Mouse (Mus musculus): Measurements from ENCODE around the gene Ptdss2. TPM values are rescaled to one million over a fixed set of nuclear protein-coding genes. Genes with fewer than 3 reads are reported as not detected.

Ptdss2 gene
- total and polyA plus RNA-seq, 2 experiments from 2014 or later = 24.9 to 78.3 TPM

- H3K4me1 ChIP-seq (ENCODE audit: insufficient read depth) = no peaks in the 10 kb centered on the region
- no peaks in the 10 kb centered on the region for H3K36me3 ChIP-seq (ENCODE audit: insufficient read depth)
- 2% methylated on average over 56 of the region's 56 CpGs for WGBS
- H3K4me3 ChIP-seq (ENCODE audit: low read depth, low read length) = peak within 1 kb of the TSS; percentile 41
- DNase-seq (peak; percentile 62), ATAC-seq (peak; percentile 88)
- no peaks in the 10 kb centered on the region for H3K9me3 ChIP-seq (ENCODE audit: low read length)
- H3K9ac ChIP-seq = peak within 1 kb of the TSS; percentile 41
- H3K27me3 ChIP-seq (ENCODE audit: insufficient read depth, low read length) = peaks cover 17% of the 10 kb centered on the region; the same call in 1 of the 2 replicates
- TF ChIP-seq CTCF (IDR thresholded peaks at IDR 0.05; ENCODE audit: low read depth) = no peak
- H3K27ac ChIP-seq (ENCODE audit: low read depth, low read length) = no peak within 1 kb of the TSS
- peak within 1 kb of the TSS; percentile 73 for H3K4me2 ChIP-seq (ENCODE audit: low read depth)
Measured at GRCm38 (mm10) chr7:141099911-141100691, 22.1 kb upstream of the Ptdss2 start, which contains the start of gene Sigirr. TSS of gene Sigirr (minus strand) at chr7:141100572.

- no peak for DNase-seq
- Histone ChIP-seq H3K4me3 (ENCODE audit: low read depth, low read length) (no peak overlapping the region), H3K27ac (ENCODE audit: low read depth, low read length) (no peak overlapping the region), H3K4me1 (ENCODE audit: insufficient read depth) (no peaks in the 10 kb centered on the region), H3K27me3 (ENCODE audit: insufficient read depth, low read length) (peaks cover 15% of the 10 kb centered on the region; the same call in 1 of the 2 replicates), H3K9ac (no peak overlapping the region), H3K4me2 (ENCODE audit: low read depth) (no peak overlapping the region), H3K36me3 (ENCODE audit: insufficient read depth) (no peaks in the 10 kb centered on the region), H3K9me3 (ENCODE audit: low read length) (no peaks in the 10 kb centered on the region)
- WGBS = 77% methylated on average over 3 of the region's 3 CpGs
- ATAC-seq = no peak
- no peak for TF ChIP-seq CTCF (IDR thresholded peaks at IDR 0.05; ENCODE audit: low read depth)
Measured at GRCm38 (mm10) chr7:141103161-141103560, 19.0 kb upstream of the Ptdss2 start.

DNA sequence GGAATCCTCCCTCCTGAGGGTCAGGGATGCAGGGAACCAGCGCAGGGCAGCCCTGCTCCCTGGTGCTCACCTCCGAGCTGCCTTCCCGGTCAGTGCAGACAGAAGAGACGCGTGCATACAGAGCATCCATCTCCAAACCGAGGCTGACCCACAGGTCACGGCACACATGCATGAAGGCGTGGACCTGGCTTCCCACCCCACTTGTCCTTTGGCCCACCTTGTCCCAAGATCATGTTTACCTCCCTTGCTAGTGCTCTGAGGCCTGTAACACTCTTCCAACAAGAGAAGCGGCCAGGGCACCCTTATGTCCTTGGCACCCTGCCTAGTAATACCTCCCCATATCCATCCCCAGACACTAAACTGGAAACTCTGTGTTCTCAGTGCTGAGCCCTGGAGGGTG is 6.3 kb upstream of the Ptdss2 start:
- ATAC-seq (no peak), DNase-seq (no peak)

DNA sequence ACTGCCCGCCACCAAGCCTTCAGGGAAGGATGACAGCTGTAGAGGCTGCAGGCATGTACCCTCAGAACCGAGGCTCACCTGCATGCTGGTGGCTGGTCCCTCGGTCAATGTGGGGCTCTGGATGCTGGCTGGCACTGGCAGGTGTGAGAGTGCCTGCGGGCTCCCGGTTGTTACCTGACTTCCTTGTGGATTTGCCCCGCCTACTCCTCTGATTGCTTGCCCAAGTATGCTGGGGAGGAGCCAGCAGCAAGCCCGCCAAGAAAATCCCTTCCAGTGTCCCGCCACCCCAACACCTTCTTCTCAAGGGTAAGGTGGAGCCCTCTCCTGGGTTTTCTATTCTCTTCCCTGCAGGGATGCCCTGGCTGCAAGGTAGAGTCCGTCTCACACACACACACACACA is 4.5 kb upstream of the Ptdss2 start, which contains the start of gene Ano9:
Gene Ano9, minus strand, starts transcription at position 171 of the 400 bp plus-strand sequence.
- Histone ChIP-seq H3K36me3 (ENCODE audit: insufficient read depth) (no peaks in the 10 kb centered on the region), H3K9ac (no peak within 1 kb of the TSS), H3K4me1 (ENCODE audit: insufficient read depth) (no peaks in the 10 kb centered on the region), H3K4me2 (ENCODE audit: low read depth) (no peak within 1 kb of the TSS), H3K27ac (ENCODE audit: low read depth, low read length) (no peak within 1 kb of the TSS), H3K9me3 (ENCODE audit: low read length) (no peaks in the 10 kb centered on the region), H3K4me3 (ENCODE audit: low read depth, low read length) (no peak within 1 kb of the TSS), H3K27me3 (ENCODE audit: insufficient read depth, low read length) (no peaks in the 10 kb centered on the region)
- ATAC-seq = no peak
- no peak for DNase-seq
- TF ChIP-seq CTCF (IDR thresholded peaks at IDR 0.05; ENCODE audit: low read depth) = no peak
- 11% methylated on average over 9 of the region's 9 CpGs for WGBS

More for the DNA sequence above, 6.3 kb upstream of the Ptdss2 start:
- Histone ChIP-seq H3K27me3 (ENCODE audit: insufficient read depth, low read length) (no peaks in the 10 kb centered on the region), H3K4me3 (ENCODE audit: low read depth, low read length) (no peak overlapping the region), H3K4me2 (ENCODE audit: low read depth) (no peak overlapping the region), H3K4me1 (ENCODE audit: insufficient read depth) (no peaks in the 10 kb centered on the region), H3K36me3 (ENCODE audit: insufficient read depth) (no peaks in the 10 kb centered on the region), H3K9me3 (ENCODE audit: low read length) (no peaks in the 10 kb centered on the region), H3K27ac (ENCODE audit: low read depth, low read length) (no peak overlapping the region), H3K9ac (no peak overlapping the region)
- TF ChIP-seq CTCF (IDR thresholded peaks at IDR 0.05; ENCODE audit: low read depth) = no peak
- 90% methylated on average over 9 of the region's 9 CpGs for WGBS

DNA sequence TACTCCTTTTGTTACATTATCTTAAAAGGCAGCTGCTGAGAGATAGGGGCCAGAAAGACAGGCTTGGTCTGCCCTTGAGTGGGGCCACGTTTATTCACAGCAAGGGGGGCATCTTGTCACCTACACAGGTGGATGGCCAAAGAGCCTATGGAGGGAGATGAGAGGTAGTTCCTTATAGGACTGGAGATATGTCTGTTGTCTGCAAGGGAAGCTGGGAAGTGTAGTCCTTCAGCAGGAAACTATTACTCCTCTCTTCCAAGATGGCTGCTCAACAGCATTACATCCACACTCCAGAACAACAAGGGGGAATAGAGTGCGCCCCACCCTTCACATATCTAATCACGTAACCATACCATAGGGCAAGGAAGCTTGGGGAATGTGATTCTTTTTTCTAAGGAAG is 2.7 kb upstream of the Ptdss2 start:
- whole genome bisulfite sequencing = 76% methylated on average over 3 of the region's 3 CpGs
- Histone ChIP-seq H3K36me3 (ENCODE audit: insufficient read depth) (no peaks in the 10 kb centered on the region), H3K4me1 (ENCODE audit: insufficient read depth) (no peaks in the 10 kb centered on the region), H3K27me3 (ENCODE audit: insufficient read depth, low read length) (no peaks in the 10 kb centered on the region), H3K4me3 (ENCODE audit: low read depth, low read length) (no peak overlapping the region), H3K9ac (no peak overlapping the region), H3K27ac (ENCODE audit: low read depth, low read length) (no peak overlapping the region), H3K9me3 (ENCODE audit: low read length) (no peaks in the 10 kb centered on the region), H3K4me2 (ENCODE audit: low read depth) (no peak overlapping the region)
- no peak for TF ChIP-seq CTCF (IDR thresholded peaks at IDR 0.05; ENCODE audit: low read depth)
- ATAC-seq (no peak), DNase-seq (no peak)

GRCm38 (mm10) chr7:141120605-141121004 is 1.6 kb upstream of the Ptdss2 start:
- Histone ChIP-seq H3K4me2 (ENCODE audit: low read depth) (no peak overlapping the region), H3K4me1 (ENCODE audit: insufficient read depth) (no peaks in the 10 kb centered on the region), H3K27me3 (ENCODE audit: insufficient read depth, low read length) (no peaks in the 10 kb centered on the region), H3K4me3 (ENCODE audit: low read depth, low read length) (no peak overlapping the region), H3K36me3 (ENCODE audit: insufficient read depth) (no peaks in the 10 kb centered on the region), H3K9me3 (ENCODE audit: low read length) (no peaks in the 10 kb centered on the region), H3K27ac (ENCODE audit: low read depth, low read length) (no peak overlapping the region), H3K9ac (no peak overlapping the region)
- TF ChIP-seq CTCF (IDR thresholded peaks at IDR 0.05; ENCODE audit: low read depth) = no peak
- ATAC-seq (no peak), DNase-seq (no peak)
- WGBS = 89% methylated on average over 3 of the region's 3 CpGs

- Histone ChIP-seq H3K9me3 (ENCODE audit: low read length) (no peaks in the 10 kb centered on the region), H3K4me2 (ENCODE audit: low read depth) (no peak overlapping the region), H3K4me3 (ENCODE audit: low read depth, low read length) (no peak overlapping the region), H3K36me3 (ENCODE audit: insufficient read depth) (no peaks in the 10 kb centered on the region), H3K27me3 (ENCODE audit: insufficient read depth, low read length) (no peaks in the 10 kb centered on the region), H3K4me1 (ENCODE audit: insufficient read depth) (no peaks in the 10 kb centered on the region), H3K9ac (no peak overlapping the region), H3K27ac (ENCODE audit: low read depth, low read length) (no peak overlapping the region)
- no peak for TF ChIP-seq CTCF (IDR thresholded peaks at IDR 0.05; ENCODE audit: low read depth)
- 77% methylated on average over 5 of the region's 5 CpGs for WGBS
- DNase-seq = no peak
- no peak for ATAC-seq
Measured at GRCm38 (mm10) chr7:141121051-141121531, 1.1 kb upstream of the Ptdss2 start.

Measured in forebrain, postnatal 0 days (tissue).